Mouse (Mus musculus): ENCODE data around the gene Isca1. TPM values are rescaled to one million over a fixed set of nuclear protein-coding genes. Genes with fewer than 3 reads are reported as not detected.

The Isca1 gene
- polyA plus RNA-seq, 1 experiment = 171 TPM

GRCm38 (mm10) chr13:59771257-59771656, 1.6 kb upstream of the Isca1 start:
- Histone ChIP-seq H3K27me3 (replicated peaks; ENCODE audit: control insufficient read depth, insufficient read depth, low read length) (no peaks in the 10 kb centered on the region), H3K36me3 (ENCODE audit: control insufficient read depth, insufficient read depth, low read length) (no peaks in the 10 kb centered on the region), H3K4me1 (ENCODE audit: control insufficient read depth, insufficient read depth, low read length) (peaks cover 27% of the 10 kb centered on the region), H3K27ac (ENCODE audit: insufficient read depth, low read depth, low read length) (peak overlapping the region; percentile 58), H3K4me3 (ENCODE audit: insufficient read depth, low read depth, low read length) (no peak overlapping the region)
- DNase-seq = peak; percentile 85
- WGBS = 11% methylated on average over 9 of the region's 9 CpGs
- no peak for TF ChIP-seq CTCF (conservative IDR thresholded peaks at IDR 0.05; ENCODE audit: insufficient read depth, insufficient read length, low read depth, low read length)

GRCm38 (mm10) chr13:59770847-59771246, 1.2 kb upstream of the Isca1 start:
- peak overlapping the region; percentile 66 for H3K27ac ChIP-seq (ENCODE audit: insufficient read depth, low read depth, low read length)
- no peaks in the 10 kb centered on the region for H3K36me3 ChIP-seq (ENCODE audit: control insufficient read depth, insufficient read depth, low read length)
- no peak overlapping the region for H3K4me3 ChIP-seq (ENCODE audit: insufficient read depth, low read depth, low read length)
- DNase-seq = peak; percentile 15
- H3K4me1 ChIP-seq (ENCODE audit: control insufficient read depth, insufficient read depth, low read length) = peaks cover 30% of the 10 kb centered on the region
- no peaks in the 10 kb centered on the region for H3K27me3 ChIP-seq (replicated peaks; ENCODE audit: control insufficient read depth, insufficient read depth, low read length)
- TF ChIP-seq CTCF (conservative IDR thresholded peaks at IDR 0.05; ENCODE audit: insufficient read depth, insufficient read length, low read depth, low read length) (no peak), POLR2A (IDR thresholded peaks at IDR 0.05; ENCODE audit: low read depth, low read length) (no peak)
- WGBS = 38% methylated on average over 9 of the region's 9 CpGs

- Histone ChIP-seq H3K27me3 (replicated peaks; ENCODE audit: control insufficient read depth, insufficient read depth, low read length) (no peaks in the 10 kb centered on the region), H3K27ac (ENCODE audit: insufficient read depth, low read depth, low read length) (peak overlapping the region; percentile 95), H3K36me3 (ENCODE audit: control insufficient read depth, insufficient read depth, low read length) (no peaks in the 10 kb centered on the region), H3K4me3 (ENCODE audit: insufficient read depth, low read depth, low read length) (peak overlapping the region; percentile 73), H3K4me1 (ENCODE audit: control insufficient read depth, insufficient read depth, low read length) (peaks cover 33% of the 10 kb centered on the region)
- WGBS = under 1% methylated on average over 28 of the region's 28 CpGs
- DNase-seq = peak; percentile 87
- TF ChIP-seq POLR2A (IDR thresholded peaks at IDR 0.05; ENCODE audit: low read depth, low read length) = no peak
- 0 out of 2 replicates have a peak, but pooled peaks have one; percentile 3 for TF ChIP-seq CTCF (conservative IDR thresholded peaks at IDR 0.05; ENCODE audit: insufficient read depth, insufficient read length, low read depth, low read length)
Observed at GRCm38 (mm10) chr13:59770164-59770562, 553 bp upstream of the Isca1 start.

- WGBS = 15% methylated on average over 13 of the region's 13 CpGs
- Histone ChIP-seq H3K36me3 (ENCODE audit: control insufficient read depth, insufficient read depth, low read length) (no peaks in the 10 kb centered on the region), H3K27me3 (replicated peaks; ENCODE audit: control insufficient read depth, insufficient read depth, low read length) (no peaks in the 10 kb centered on the region), H3K4me3 (ENCODE audit: insufficient read depth, low read depth, low read length) (peak overlapping the region; percentile 64), H3K4me1 (ENCODE audit: control insufficient read depth, insufficient read depth, low read length) (peaks cover 33% of the 10 kb centered on the region), H3K27ac (ENCODE audit: insufficient read depth, low read depth, low read length) (peak overlapping the region; percentile 19; the same call in 1 of the 2 replicates)
- no peak for TF ChIP-seq CTCF (conservative IDR thresholded peaks at IDR 0.05; ENCODE audit: insufficient read depth, insufficient read length, low read depth, low read length)
- TF ChIP-seq POLR2A (IDR thresholded peaks at IDR 0.05; ENCODE audit: low read depth, low read length) = no peak
- peak; percentile 23 for DNase-seq
Observed at GRCm38 (mm10) chr13:59768531-59768930, 1.1 kb downstream of the Isca1 start.

GRCm38 (mm10) chr13:59766786-59767515, 2.7 kb downstream of the Isca1 start:
- no peak for TF ChIP-seq CTCF (conservative IDR thresholded peaks at IDR 0.05; ENCODE audit: insufficient read depth, insufficient read length, low read depth, low read length)
- no peak for TF ChIP-seq POLR2A (IDR thresholded peaks at IDR 0.05; ENCODE audit: low read depth, low read length)
- DNase-seq = peak; percentile 88
- 25% methylated on average over 11 of the region's 11 CpGs for WGBS
- peak overlapping the region; percentile 21 for H3K27ac ChIP-seq (ENCODE audit: insufficient read depth, low read depth, low read length)
- peak overlapping the region; percentile 15; the same call in 1 of the 2 replicates for H3K4me3 ChIP-seq (ENCODE audit: insufficient read depth, low read depth, low read length)
- H3K27me3 ChIP-seq (replicated peaks; ENCODE audit: control insufficient read depth, insufficient read depth, low read length) = no peaks in the 10 kb centered on the region
- H3K4me1 ChIP-seq (ENCODE audit: control insufficient read depth, insufficient read depth, low read length) = peaks cover 33% of the 10 kb centered on the region
- no peaks in the 10 kb centered on the region for H3K36me3 ChIP-seq (ENCODE audit: control insufficient read depth, insufficient read depth, low read length)

GRCm38 (mm10) chr13:59762791-59763190, 6.8 kb downstream of the Isca1 start:
- WGBS = 90% methylated on average over 7 of the region's 7 CpGs
- Histone ChIP-seq H3K27ac (ENCODE audit: insufficient read depth, low read depth, low read length) (no peak overlapping the region), H3K27me3 (replicated peaks; ENCODE audit: control insufficient read depth, insufficient read depth, low read length) (no peaks in the 10 kb centered on the region), H3K36me3 (ENCODE audit: control insufficient read depth, insufficient read depth, low read length) (peaks cover 2% of the 10 kb centered on the region; the same call in 1 of the 2 replicates), H3K4me1 (ENCODE audit: control insufficient read depth, insufficient read depth, low read length) (peaks cover 16% of the 10 kb centered on the region), H3K4me3 (ENCODE audit: insufficient read depth, low read depth, low read length) (no peak overlapping the region)
- TF ChIP-seq POLR2A (IDR thresholded peaks at IDR 0.05; ENCODE audit: low read depth, low read length) (no peak), CTCF (conservative IDR thresholded peaks at IDR 0.05; ENCODE audit: insufficient read depth, insufficient read length, low read depth, low read length) (no peak)
- no peak for DNase-seq

- DNase-seq = no peak
- H3K27me3 ChIP-seq (replicated peaks; ENCODE audit: control insufficient read depth, insufficient read depth, low read length) = no peaks in the 10 kb centered on the region
- WGBS = 79% methylated on average over 7 of the region's 7 CpGs
- H3K27ac ChIP-seq (ENCODE audit: insufficient read depth, low read depth, low read length) = no peak overlapping the region
- peaks cover 8% of the 10 kb centered on the region for H3K36me3 ChIP-seq (ENCODE audit: control insufficient read depth, insufficient read depth, low read length)
- no peak overlapping the region for H3K4me3 ChIP-seq (ENCODE audit: insufficient read depth, low read depth, low read length)
- TF ChIP-seq CTCF (conservative IDR thresholded peaks at IDR 0.05; ENCODE audit: insufficient read depth, insufficient read length, low read depth, low read length) (no peak), POLR2A (IDR thresholded peaks at IDR 0.05; ENCODE audit: low read depth, low read length) (no peak)
- H3K4me1 ChIP-seq (ENCODE audit: control insufficient read depth, insufficient read depth, low read length) = no peaks in the 10 kb centered on the region
Observed at GRCm38 (mm10) chr13:59756906-59757305, 12.7 kb downstream of the Isca1 start.
